Mouse (Mus musculus): ENCODE data around the gene Col4a6. TPM values are rescaled to one million over a fixed set of nuclear protein-coding genes. Genes with fewer than 3 reads are reported as not detected.

Gene Col4a6
- total RNA-seq, 1 experiment: 1.2 TPM

DNA sequence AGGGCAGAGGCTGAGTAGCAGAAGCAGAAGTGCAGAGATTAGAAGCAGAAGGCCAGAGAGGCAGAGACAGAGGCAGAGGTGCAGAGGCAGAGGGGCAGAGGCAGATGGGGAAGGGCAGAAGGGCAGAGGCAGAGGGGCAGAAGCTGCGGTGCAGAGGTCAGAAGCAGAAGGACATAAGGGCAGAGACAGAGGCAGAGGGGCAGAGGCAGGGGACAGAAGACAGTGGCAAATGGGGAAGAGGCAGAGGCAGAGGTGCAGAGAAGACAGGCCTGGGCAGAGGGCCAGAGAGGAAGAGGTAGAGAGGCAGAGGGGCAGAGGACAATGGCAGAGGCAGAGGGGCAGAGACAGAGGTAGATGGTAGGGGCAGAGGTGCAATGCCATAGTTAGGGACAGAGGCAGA lies 324.2 kb downstream of the Col4a6 start:
- Histone ChIP-seq H3K27ac (ENCODE audit: insufficient read depth, low read depth, low read length, poor library complexity, severe bottlenecking) (no peak overlapping the region), H3K4me1 (ENCODE audit: control insufficient read depth in 2 of 2, insufficient read depth in 2 of 2, low read length in 2 of 2, poor library complexity in 1 of 2) (no peaks in the 10 kb centered on the region), H3K36me3 (ENCODE audit: control insufficient read depth, insufficient read depth, low read length, poor library complexity, severe bottlenecking) (no peaks in the 10 kb centered on the region), H3K9me3 (ENCODE audit: control insufficient read depth, insufficient read depth, low read depth, low read length) (no peaks in the 10 kb centered on the region), H3K4me3 (ENCODE audit: insufficient read depth in 1 of 2, low read depth in 1 of 2, low read length in 2 of 2, poor library complexity in 1 of 2, severe bottlenecking in 1 of 2) (no peak overlapping the region), H3K9ac (ENCODE audit: insufficient read depth, low read depth, low read length, poor library complexity, severe bottlenecking) (no peak overlapping the region)
- TF ChIP-seq MAFK (IDR thresholded peaks at IDR 0.05; ENCODE audit: insufficient read depth, low read depth, low read length) (no peak), HCFC1 (IDR thresholded peaks at IDR 0.05; ENCODE audit: borderline replicate concordance, insufficient read depth, low read length) (no peak), CHD2 (IDR thresholded peaks at IDR 0.05; ENCODE audit: low read depth, low read length) (no peak), ZNF384 (IDR thresholded peaks at IDR 0.05; ENCODE audit: low read depth, low read length) (no peak), ZC3H11A (IDR thresholded peaks at IDR 0.05; ENCODE audit: borderline replicate concordance, low read depth, low read length) (no peak)
- no peak for DNase-seq (ENCODE audit: low read depth, low spot score)
- in situ Hi-C loops (cut with MboI; ENCODE audit: low sequenced_read_pairs in 2 of 2, unreplicated experiment in 2 of 2): no loop called here

Other genes starting within 250 kb of the Col4a6 start
- gene Col4a5, start 1.3 kb upstream of the Col4a6 start, total RNA-seq (2012; rRNA removed): 5.0 and 10.4 TPM in 2 replicates

Data from ES-E14 (cell line).